Mouse (Mus musculus) embryonic fibroblast, embryonic 13.5 days (primary cell): ENCODE data around the gene Mndal. TPM values are rescaled to one million over a fixed set of nuclear protein-coding genes. Genes with fewer than 3 reads are reported as not detected.
"Not testable (repeated sequence)": the region's sequence is repeated elsewhere in the genome, so short reads cannot be mapped to it uniquely, and the experiment has no call there.

Source experiments
- H3K27ac ChIP-seq: 2 replicates; pipeline ENCODE4 v1.5.1; 2012; ENCODE audit warnings: low read length, control low read depth, inconsistent platforms; ENCODE audit not compliant: insufficient read depth
- H3K4me1 ChIP-seq: 2 replicates; pipeline ENCODE4 v1.6.1; 2011; ENCODE audit warnings: low read length; ENCODE audit not compliant: control insufficient read depth, insufficient read depth
- H3K4me3 ChIP-seq: 2 replicates; pipeline ENCODE4 v1.5.1; 2011; ENCODE audit warnings: mild to moderate bottlenecking, control low read depth, low read length; ENCODE audit not compliant: insufficient read depth
- CTCF ChIP-seq: IDR thresholded peaks from 2 replicates; pipeline ENCODE4 v1.5.1; 2011; ENCODE audit warnings: mild to moderate bottlenecking, control low read depth, low read length, moderate library complexity, borderline replicate concordance; ENCODE audit not compliant: insufficient read depth
- POLR2A ChIP-seq: IDR thresholded peaks from 2 replicates; pipeline ENCODE4 v1.6.1; 2011; ENCODE audit warnings: low read depth, mild to moderate bottlenecking, control low read depth, low read length, moderate library complexity
- polyA plus RNA-seq: library from polyadenylated mRNA; stranded (reverse); fragments of >200 nt; gene quantifications from 2 replicates; pipeline ENCODE4 v1.2.4, GENCODE M21; 2011; ENCODE audit warnings: low read depth; ENCODE audit not compliant: missing spikeins, insufficient read length

The Mndal gene
- polyA plus RNA-seq, 1 experiment = 8.8 TPM

- H3K4me1 ChIP-seq = no peaks in the 10 kb centered on the region
- no peak overlapping the region for H3K4me3 ChIP-seq
- no peak for TF ChIP-seq CTCF
- TF ChIP-seq POLR2A = no peak
- H3K27ac ChIP-seq = no peak overlapping the region
Measured at GRCm38 (mm10) chr1:173866504-173866903, 75.8 kb downstream of the Mndal start.

- not testable (repeated sequence) for H3K27ac ChIP-seq, H3K4me1 ChIP-seq, H3K4me3 ChIP-seq
Measured at GRCm38 (mm10) chr1:173853711-173854110, 88.6 kb downstream of the Mndal start.

GRCm38 (mm10) chr1:173852853-173853252 lies 89.4 kb downstream of the Mndal start:
- not testable (repeated sequence) for H3K27ac ChIP-seq, H3K4me3 ChIP-seq, H3K4me1 ChIP-seq

GRCm38 (mm10) chr1:173846193-173846592 lies 96.1 kb downstream of the Mndal start:
- H3K4me1 ChIP-seq, H3K4me3 ChIP-seq, H3K27ac ChIP-seq: not testable (repeated sequence)

- no peak for TF ChIP-seq CTCF
- no peak for TF ChIP-seq POLR2A
- Histone ChIP-seq H3K27ac (no peak overlapping the region), H3K4me1 (no peaks in the 10 kb centered on the region), H3K4me3 (no peak overlapping the region)
Measured at GRCm38 (mm10) chr1:173844754-173845153, 97.5 kb downstream of the Mndal start.

- not testable (repeated sequence) for H3K4me3 ChIP-seq, H3K27ac ChIP-seq, H3K4me1 ChIP-seq
Measured at GRCm38 (mm10) chr1:173821481-173821803, 120.8 kb downstream of the Mndal start.

- not testable (repeated sequence) for H3K4me1 ChIP-seq, H3K27ac ChIP-seq, H3K4me3 ChIP-seq
Measured at GRCm38 (mm10) chr1:173820794-173821480, 121.4 kb downstream of the Mndal start.

GRCm38 (mm10) chr1:173809294-173809693 lies 133.0 kb downstream of the Mndal start:
- H3K4me1 ChIP-seq, H3K4me3 ChIP-seq, H3K27ac ChIP-seq: not testable (repeated sequence)

GRCm38 (mm10) chr1:173802689-173803281 lies 139.5 kb downstream of the Mndal start:
- not testable (repeated sequence) for H3K4me1 ChIP-seq, H3K4me3 ChIP-seq
- peak overlapping the region; percentile 78; the same call in 1 of the 2 replicates for H3K27ac ChIP-seq

GRCm38 (mm10) chr1:173802207-173802606 lies 140.1 kb downstream of the Mndal start:
- H3K4me1 ChIP-seq, H3K27ac ChIP-seq, H3K4me3 ChIP-seq: not testable (repeated sequence)

- H3K27ac ChIP-seq, H3K4me1 ChIP-seq, H3K4me3 ChIP-seq: not testable (repeated sequence)
Measured at GRCm38 (mm10) chr1:173801791-173802190, 140.5 kb downstream of the Mndal start.

Other genes with a start within 250 kb of the Mndal start
- 2.3 and 2.5 TPM in 2 replicates for gene Ifi207, start 200.7 kb downstream of the Mndal start, polyA plus RNA-seq
- gene Ifi204, start 175.5 kb downstream of the Mndal start, polyA plus RNA-seq = 21.4 and 22.0 TPM in 2 replicates
- 27.4 TPM in 2 replicates for gene Ifi211, start 29.4 kb downstream of the Mndal start, polyA plus RNA-seq
- gene Ifi203, start 181 bp upstream of the Mndal start, polyA plus RNA-seq = 5.0 and 9.6 TPM in 2 replicates
- gene Ifi202b, start 40.3 kb upstream of the Mndal start, polyA plus RNA-seq = not detected in 2 replicates
- gene Ifi205, start 89.3 kb upstream of the Mndal start, polyA plus RNA-seq = 0.95 and 2.4 TPM in 2 replicates
- not detected in 2 replicates for gene Olfr433, start 98.2 kb upstream of the Mndal start, polyA plus RNA-seq
- not detected in 2 replicates for gene Olfr432, start 106.7 kb upstream of the Mndal start, polyA plus RNA-seq
- gene Olfr430, start 124.1 kb upstream of the Mndal start, polyA plus RNA-seq = not detected in 2 replicates
- not detected in 2 replicates for gene Olfr429, start 141.8 kb upstream of the Mndal start, polyA plus RNA-seq
- not detected in 2 replicates for gene Olfr427, start 154.4 kb upstream of the Mndal start, polyA plus RNA-seq
- gene Olfr231, start 178.7 kb upstream of the Mndal start, polyA plus RNA-seq = not detected in 2 replicates
- gene Olfr424, start 189.0 kb upstream of the Mndal start, polyA plus RNA-seq = not detected in 2 replicates
- gene Olfr420, start 213.1 kb upstream of the Mndal start, polyA plus RNA-seq = not detected in 2 replicates
- gene Spta1, start 230.3 kb upstream of the Mndal start, polyA plus RNA-seq = 0.32 and 0.37 TPM in 2 replicates